Mouse (Mus musculus) brown adipose tissue, adult 24 weeks (tissue): ENCODE data around the gene Sirt1. TPM values are rescaled to one million over a fixed set of nuclear protein-coding genes. Genes with fewer than 3 reads are reported as not detected.
A peak's percentile ranks its signal among the peaks of the same experiment; 100 is the strongest.
"Not testable (repeated sequence)": the region's sequence is repeated elsewhere in the genome, so short reads cannot be mapped to it uniquely, and the experiment has no call there.

Experiments used
- H3K27ac ChIP-seq: fragments of 200-500 bp; replicated peaks from 2 replicates; pipeline ENCODE4 v1.5.1; 2012; ENCODE audit warnings: low read depth, mild to moderate bottlenecking, low read length
- H3K4me1 ChIP-seq: fragments of 200-500 bp; 2 replicates; pipeline ENCODE4 v1.6.1; 2012; ENCODE audit warnings: low read length, mixed read lengths; ENCODE audit not compliant: control insufficient read depth, insufficient read depth, insufficient read length
- H3K4me3 ChIP-seq: fragments of 200-500 bp; 2 replicates; pipeline ENCODE4 v1.5.1; 2012; ENCODE audit warnings: low read depth, mild to moderate bottlenecking, low read length, moderate library complexity; ENCODE audit not compliant: insufficient read depth
- polyA plus RNA-seq: library from polyadenylated mRNA; stranded (reverse); fragments of >200 nt; gene quantifications from 2 replicates; pipeline ENCODE4 v1.2.4, GENCODE M21; 2012; ENCODE audit not compliant: missing spikeins, insufficient read depth, insufficient read length

Sirt1 gene
- polyA plus RNA-seq, 1 experiment, result 9.3 TPM

DNA sequence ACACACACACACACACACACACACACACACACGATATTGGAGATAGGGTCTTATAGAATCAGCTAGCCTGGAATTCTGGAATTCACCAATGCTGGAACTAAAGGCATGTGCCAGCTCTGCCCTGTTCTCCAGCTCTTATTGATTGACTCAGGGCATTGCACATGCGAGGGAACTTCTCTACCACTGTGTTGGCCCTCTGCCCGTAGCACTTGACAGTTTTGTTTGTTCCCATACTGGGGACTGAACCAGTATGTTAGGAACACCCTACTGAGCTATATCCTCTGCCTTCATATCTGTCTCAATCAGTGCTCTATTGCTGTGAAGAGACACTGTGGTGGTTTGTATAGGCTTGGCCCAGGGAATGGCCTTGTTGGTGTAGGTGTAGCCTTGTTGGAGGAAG, 13.5 kb downstream of the Sirt1 start:
- Histone ChIP-seq H3K4me1 (no peaks in the 10 kb centered on the region), H3K27ac (no peak overlapping the region), H3K4me3 (no peak overlapping the region)

DNA sequence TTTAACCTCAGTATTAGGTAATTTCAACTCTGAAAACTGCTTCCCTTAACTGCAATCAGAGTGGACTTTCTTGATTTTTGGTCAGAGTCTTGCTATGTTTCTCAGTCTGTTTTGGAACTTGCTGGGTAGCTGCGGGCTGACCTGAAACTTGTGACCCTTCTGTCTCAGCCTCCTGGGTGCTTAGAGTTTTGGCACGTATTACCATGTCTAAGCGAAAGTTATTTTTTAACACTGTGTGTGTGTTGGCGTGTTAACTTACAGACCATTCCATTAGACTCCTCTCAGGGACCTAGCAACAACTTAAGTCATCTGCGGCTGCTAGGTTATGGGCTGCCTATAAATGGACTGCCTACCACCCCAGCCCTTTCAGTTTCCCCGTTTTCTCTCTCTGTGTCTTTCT, 14.1 kb downstream of the Sirt1 start:
- Histone ChIP-seq H3K4me3 (no peak overlapping the region), H3K27ac (no peak overlapping the region), H3K4me1 (no peaks in the 10 kb centered on the region)

DNA sequence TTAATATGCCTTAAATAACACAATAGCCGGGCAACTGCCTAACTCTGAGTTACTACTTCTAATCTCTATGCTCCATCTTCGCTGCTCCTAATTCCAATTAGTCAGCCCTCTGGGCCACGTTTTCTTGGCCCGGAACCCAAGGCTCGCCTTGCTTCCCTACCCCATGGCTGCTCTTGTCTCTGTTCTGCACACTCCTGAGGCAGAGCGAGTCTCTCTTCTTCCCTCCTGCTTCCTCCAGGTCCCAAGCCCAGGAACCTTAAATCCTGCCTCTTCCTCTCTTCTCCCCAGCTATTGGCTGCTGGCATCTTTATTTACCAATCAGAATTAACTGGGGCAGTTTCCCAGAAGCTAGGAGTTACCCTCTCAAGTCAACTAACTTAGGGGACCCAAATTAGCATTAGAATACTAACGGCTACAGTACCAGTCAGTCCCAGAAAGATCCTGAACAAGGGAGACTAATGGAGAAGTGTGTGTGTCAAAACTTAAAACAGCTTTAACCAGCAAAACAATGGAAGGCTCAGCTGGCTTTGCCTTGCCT, 15.5 kb downstream of the Sirt1 start:
- Histone ChIP-seq H3K27ac (no peak overlapping the region), H3K4me1 (no peaks in the 10 kb centered on the region), H3K4me3 (no peak overlapping the region)

DNA sequence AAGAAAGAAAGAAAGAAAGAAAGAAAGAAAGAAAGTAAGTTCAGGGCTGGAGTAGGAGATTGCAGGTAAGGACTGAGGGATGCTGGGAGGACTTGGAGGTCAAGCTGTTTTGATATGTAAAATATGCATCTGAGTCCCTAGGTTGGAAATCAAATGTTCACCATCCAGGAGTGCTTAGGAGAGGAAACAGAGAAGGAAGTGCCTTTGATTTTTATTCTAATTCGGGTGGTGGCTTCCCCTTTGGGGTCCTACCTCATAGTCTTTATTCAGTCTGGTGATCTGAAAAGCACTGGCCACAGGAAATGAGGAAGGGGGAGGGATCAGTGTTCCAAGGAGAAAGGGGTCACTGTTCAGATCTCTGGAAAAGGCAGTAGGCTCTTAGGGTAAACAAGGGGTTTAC, 21.0 kb downstream of the Sirt1 start:
- H3K4me1 ChIP-seq, result no peaks in the 10 kb centered on the region
- H3K4me3 ChIP-seq, result no peak overlapping the region
- no peak overlapping the region for H3K27ac ChIP-seq

DNA sequence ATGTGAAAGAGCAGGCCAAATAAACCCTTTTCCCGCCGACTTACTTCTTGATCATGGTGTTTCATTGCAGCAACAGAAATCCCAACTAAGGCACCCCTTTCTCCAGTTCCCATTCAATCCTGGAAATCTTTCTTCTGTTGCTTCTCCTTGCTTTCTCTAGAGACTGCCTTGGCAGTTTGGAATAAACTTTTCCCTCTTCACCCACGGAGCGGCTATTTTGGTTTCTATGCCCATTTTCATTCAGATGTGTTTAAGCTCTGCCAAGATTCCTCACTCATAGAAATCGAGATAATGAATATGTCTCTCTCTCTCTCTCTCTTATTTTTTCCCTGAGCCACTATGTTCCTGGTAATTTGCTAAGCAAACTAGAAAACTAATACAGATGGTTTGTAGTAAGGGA, 29.4 kb downstream of the Sirt1 start:
- no peak overlapping the region for H3K27ac ChIP-seq
- no peaks in the 10 kb centered on the region for H3K4me1 ChIP-seq
- H3K4me3 ChIP-seq, result no peak overlapping the region

DNA sequence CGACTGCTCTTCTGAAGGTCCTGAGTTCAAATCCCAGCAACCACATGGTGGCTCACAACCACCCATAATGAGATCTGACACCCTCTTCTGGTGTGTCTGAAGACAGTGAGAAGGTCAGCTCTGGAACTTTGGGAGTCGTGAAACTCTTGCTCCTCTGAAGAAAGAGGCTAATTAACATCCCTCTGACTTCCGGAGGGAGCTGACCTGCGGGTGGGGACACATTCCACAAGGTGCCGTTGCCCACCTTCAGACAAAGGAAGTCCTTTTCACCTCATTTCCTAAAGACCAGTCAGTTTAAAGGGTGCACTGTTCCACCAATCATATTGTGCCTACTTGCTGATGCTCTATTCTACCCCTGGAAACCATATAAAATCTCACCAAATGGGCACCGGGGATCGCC, 30.4 kb downstream of the Sirt1 start:
- H3K4me1 ChIP-seq, H3K27ac ChIP-seq, H3K4me3 ChIP-seq: not testable (repeated sequence)

DNA sequence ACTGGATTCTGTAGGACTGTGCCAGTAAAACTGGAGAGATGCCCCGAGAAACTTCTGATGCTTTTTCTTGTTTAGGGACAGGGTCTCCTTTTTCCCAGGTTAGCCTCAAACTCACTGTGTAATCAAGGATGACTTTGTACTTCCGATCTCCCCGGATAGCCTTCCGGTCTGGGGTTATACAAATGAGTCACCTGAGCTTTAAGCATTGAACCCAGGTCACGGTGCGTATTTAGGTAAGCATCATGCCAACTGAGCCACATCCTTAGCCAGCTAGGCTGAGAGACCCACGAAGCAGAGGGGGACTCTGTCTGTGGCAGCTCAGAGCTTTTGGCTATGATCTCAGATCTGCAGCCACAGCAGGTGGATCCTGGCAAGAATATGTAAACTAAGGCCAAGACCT, 30.8 kb downstream of the Sirt1 start:
- Histone ChIP-seq H3K4me3 (no peak overlapping the region), H3K27ac (no peak overlapping the region), H3K4me1 (no peaks in the 10 kb centered on the region)

DNA sequence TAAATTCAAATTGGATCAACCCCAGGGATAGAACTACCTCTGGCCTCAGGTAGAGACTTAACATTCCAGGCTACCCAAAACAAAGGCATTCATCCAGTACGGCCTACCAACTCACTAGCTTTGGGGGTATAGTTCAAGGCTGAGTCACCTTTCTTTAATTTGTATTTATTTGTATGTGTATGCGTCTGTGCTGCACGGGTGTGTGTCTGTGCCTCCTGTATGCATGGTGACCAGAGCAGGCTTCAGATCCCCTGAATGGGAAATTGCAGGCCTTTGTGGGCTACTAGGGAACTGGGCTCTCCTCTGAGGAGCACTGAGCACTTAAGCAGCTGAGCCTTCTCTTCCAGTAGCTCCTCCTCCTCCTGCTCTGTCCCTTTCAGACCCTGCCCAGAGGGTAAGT, 33.2 kb downstream of the Sirt1 start:
- Histone ChIP-seq H3K4me1 (no peaks in the 10 kb centered on the region), H3K4me3 (no peak overlapping the region), H3K27ac (no peak overlapping the region)

DNA sequence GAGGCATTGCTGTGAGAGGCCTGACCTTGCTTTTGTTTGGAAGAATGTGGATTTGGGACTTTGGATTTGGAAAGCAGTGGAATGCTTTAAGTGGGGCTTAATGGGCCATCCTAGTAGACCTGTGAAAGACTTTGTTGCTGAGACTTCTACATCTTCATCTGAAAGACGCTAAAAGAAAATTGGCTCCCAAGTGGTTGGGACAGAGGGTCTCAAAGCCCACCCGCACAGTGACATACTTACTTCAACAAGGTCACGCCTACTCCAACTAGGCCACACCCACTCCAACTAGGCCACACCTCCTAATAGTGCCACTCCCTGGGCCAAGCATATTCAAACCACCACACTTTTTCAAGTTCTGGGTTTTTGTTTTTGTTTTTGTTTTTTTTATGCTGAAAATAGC, 36.8 kb downstream of the Sirt1 start:
- Histone ChIP-seq H3K27ac (no peak overlapping the region), H3K4me1 (no peaks in the 10 kb centered on the region), H3K4me3 (no peak overlapping the region)

DNA sequence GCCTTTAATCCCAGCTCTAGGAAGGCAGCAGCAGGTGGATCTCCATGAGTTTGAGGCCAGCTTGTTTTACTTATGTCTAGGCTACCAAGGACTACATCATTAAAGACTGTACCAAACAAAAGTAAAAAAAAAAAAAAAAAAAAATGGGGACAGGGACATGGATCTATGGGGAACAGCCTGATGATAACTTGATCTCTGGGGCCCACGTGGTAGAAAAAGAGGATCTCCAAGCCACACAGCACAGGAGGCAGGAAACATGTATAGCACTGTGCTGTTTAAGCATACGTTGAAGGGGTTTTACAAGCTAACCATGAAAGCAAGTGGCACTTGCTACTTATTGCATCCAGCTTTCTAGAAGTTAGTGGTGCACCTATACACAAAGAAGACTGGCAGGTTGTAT, 40.2 kb downstream of the Sirt1 start:
- no peak overlapping the region for H3K4me3 ChIP-seq
- no peak overlapping the region for H3K27ac ChIP-seq
- no peaks in the 10 kb centered on the region; the same call in 1 of the 2 replicates for H3K4me1 ChIP-seq

DNA sequence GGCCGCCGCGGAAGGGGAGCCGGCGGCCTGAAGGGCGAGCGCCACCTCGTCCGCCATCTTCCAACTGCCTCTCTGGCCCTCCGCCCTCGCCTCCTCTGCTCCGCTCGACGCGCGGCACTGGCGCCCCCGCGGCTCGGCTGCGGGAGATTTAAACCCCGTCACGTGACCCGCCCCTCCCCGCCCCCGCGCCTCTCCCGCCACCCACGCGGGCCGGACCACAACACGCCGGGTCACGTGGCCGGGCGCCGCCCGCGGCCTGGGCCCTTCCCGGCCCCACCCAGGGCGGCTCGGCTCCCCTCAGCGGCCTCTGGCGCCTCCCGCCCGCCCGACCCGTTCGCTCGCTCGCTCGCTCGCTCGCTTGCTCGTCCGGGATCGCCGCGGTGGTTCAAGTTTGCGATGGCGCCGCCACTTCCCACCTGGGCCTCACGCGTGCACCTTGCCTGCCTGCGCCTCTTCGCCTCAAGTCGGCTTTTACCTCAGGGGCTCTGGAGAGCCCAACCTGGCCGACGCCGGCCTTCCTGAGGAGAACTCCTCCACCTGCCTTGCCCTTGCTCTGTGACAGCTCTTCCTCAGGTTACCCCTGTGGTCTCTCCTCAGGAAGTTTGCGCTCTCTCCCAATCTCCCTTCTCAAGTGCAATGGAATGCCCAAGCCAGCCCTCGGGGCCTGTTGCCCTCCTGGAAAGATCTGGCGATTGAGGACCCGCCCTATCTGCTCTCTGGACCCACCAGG, 42.4 kb downstream of the Sirt1 start:
- Histone ChIP-seq H3K27ac (peak overlapping the region; percentile 81), H3K4me1 (no peaks in the 10 kb centered on the region; the same call in 1 of the 2 replicates), H3K4me3 (peak overlapping the region; percentile 84)

DNA sequence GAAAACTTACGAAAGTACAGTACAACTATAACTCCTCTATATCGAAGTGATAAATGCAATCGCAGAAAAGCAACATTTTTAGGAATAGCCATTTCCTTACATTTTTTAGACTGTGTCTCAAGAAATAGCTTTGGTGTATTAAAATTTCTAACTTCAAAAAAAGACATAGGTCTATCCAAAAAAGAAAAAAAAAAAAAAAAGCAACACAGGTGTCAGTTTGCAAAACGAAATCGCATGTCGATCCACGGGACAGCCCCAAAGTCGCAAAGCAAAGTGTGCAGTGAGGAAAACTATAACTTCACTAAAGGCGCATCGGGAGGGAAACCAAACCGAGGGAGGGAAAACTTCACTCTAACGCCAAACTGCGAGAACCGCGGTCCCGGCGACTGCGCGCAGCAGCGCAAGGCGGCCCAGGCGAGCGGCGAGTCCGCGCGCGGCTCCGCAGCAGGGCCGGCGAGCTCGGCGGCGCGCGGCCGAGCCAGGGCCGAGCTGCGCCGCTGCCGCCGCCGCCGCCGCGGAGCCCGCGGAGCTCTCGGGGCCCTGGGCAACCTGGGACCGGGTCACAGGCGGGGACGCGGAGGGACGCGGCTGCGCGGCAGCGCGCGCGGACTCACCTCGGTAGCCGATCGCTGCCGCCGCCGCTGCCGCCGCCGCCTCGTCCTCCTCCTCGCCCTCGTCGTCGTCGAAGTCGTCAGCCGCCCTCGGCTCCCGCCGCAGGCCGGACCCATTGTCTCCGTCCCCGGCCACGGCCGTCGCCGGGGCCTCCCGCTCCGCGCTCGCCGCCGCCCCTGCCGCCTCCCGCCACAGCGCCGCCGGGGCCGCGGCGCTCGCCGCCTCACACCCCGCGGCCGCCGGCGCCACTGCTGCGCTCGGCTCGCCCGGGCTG, 43.3 kb downstream of the Sirt1 start:
- peak overlapping the region; percentile 64 for H3K27ac ChIP-seq
- no peaks in the 10 kb centered on the region; the same call in 1 of the 2 replicates for H3K4me1 ChIP-seq
- H3K4me3 ChIP-seq, result peak overlapping the region; percentile 64

DNA sequence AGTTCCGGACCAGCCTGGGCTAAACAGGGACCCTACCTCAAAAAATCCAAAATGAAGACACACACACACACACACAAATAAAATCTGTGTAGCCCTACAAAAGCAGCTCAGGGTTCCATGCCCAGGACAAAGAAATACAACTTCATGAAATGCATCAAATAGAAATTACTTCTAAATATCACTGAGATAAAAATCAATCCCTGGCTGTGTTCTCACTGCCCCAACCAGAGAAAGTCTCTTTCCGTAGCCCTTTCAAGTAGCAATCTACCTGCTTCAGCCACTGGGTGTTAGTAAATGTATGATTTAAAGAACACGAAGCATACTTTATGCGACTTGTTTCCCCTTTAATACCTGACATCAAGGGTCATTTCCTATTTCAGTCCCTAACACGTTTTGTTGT, 44.2 kb downstream of the Sirt1 start:
- Histone ChIP-seq H3K4me1 (no peaks in the 10 kb centered on the region; the same call in 1 of the 2 replicates), H3K4me3 (peak overlapping the region; percentile 34), H3K27ac (no peak overlapping the region)

DNA sequence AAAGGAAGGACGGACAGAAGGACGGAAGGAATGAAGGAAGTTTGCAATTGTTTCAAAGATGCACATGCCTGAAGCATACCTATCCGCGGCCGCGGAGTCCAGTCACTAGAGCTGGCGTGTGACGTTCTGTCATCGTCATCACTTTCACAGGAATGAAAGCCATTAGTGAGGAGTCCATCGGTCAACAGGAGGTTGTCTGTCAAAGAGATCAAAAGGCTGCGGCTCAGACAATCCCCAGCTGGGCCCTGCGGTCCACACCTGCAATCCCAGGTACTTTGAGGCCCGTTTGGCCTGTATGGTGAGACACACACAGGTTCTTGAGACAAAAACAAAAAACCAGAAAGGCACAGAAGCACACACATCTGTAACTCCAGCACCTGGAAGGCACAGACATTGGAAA, 44.6 kb downstream of the Sirt1 start:
- no peak overlapping the region for H3K27ac ChIP-seq
- H3K4me1 ChIP-seq, result no peaks in the 10 kb centered on the region; the same call in 1 of the 2 replicates
- peak overlapping the region; percentile 34 for H3K4me3 ChIP-seq

DNA sequence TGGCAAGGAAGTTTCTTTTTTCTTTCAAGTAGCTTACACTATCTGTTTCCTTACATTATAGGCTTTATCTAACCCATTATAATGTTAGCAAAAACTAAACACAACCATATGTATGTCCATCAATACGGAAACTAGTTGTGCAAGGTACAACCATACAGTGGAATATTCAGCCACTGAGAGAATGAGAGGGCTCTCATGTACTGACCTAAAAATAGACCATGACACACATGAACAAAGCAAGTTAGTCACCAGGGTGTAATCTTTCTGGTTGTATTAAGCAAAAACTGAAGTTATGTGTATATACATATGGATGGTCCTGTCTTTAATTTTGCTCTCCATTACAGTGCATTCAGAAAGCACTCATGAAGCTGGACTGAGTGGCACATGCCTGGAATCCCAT, 54.4 kb downstream of the Sirt1 start:
- Histone ChIP-seq H3K27ac (no peak overlapping the region), H3K4me1 (no peaks in the 10 kb centered on the region), H3K4me3 (no peak overlapping the region)
